In genomic region chr6:92071121-92071839, GRCm38 (mm10) we compare ENCODE assay signal across 13 mouse cellular contexts. TPM values are rescaled to one million over a fixed set of nuclear protein-coding genes. Genes with fewer than 3 reads are reported as not detected.
DNase-seq lines count a peak whose midpoint lies in the region; ATAC-seq lines count a peak whose summit lies in the region.
"Had no signal": no experiment of that assay in that cellular context is flagged by ENCODE, and none has a peak within 500 bp of the region (broad histone marks: within the 10 kb centered on the region; RNA-seq: fewer than 3 reads in every experiment).

No protein-coding gene starts in this region.

- H3K4me2 ChIP-seq in kidney, embryonic 15.5 days, result no peak overlapping the region
- H3K4me2 ChIP-seq: liver, embryonic 11.5 days; midbrain, embryonic 15.5 days had no signal

- 46% methylated on average over 15 of the region's 15 CpGs for WGBS in kidney, embryonic 15.5 days
- 54% methylated on average over 15 of the region's 15 CpGs for WGBS in embryonic facial prominence, embryonic 10.5 days

- no peaks in the 10 kb centered on the region for H3K4me1 ChIP-seq in kidney, embryonic 15.5 days
- no peaks in the 10 kb centered on the region for H3K4me1 ChIP-seq in embryonic facial prominence, embryonic 10.5 days
- H3K4me1 ChIP-seq: hindbrain, embryonic 10.5 days had no signal

- H3K4me3 ChIP-seq in kidney, embryonic 15.5 days (replicated peaks), result no peak overlapping the region
- H3K4me3 ChIP-seq in embryonic facial prominence, embryonic 10.5 days, result no peak overlapping the region
- H3K4me3 ChIP-seq: erythroblast, embryonic 14.5 days; hindbrain, embryonic 10.5 days; midbrain, embryonic 15.5 days had no signal

- peaks cover 4% of the 10 kb centered on the region; the same call in 1 of the 2 replicates for H3K27me3 ChIP-seq in kidney, embryonic 15.5 days
- no peaks in the 10 kb centered on the region for H3K27me3 ChIP-seq in embryonic facial prominence, embryonic 10.5 days (replicated peaks; ENCODE audit: low read depth, poor library complexity, severe bottlenecking)
- H3K27me3 ChIP-seq: midbrain, embryonic 15.5 days had no signal

- 0 out of 2 replicates have a peak, but pooled peaks cover 9% of the 10 kb centered on the region for H3K36me3 ChIP-seq in kidney, embryonic 15.5 days
- no peaks in the 10 kb centered on the region for H3K36me3 ChIP-seq in embryonic facial prominence, embryonic 10.5 days (replicated peaks)
- H3K36me3 ChIP-seq: hindbrain, embryonic 10.5 days; midbrain, embryonic 15.5 days had no signal

- H3K27ac ChIP-seq in kidney, embryonic 15.5 days, result no peak overlapping the region
- no peak overlapping the region for H3K27ac ChIP-seq in embryonic facial prominence, embryonic 10.5 days (replicated peaks)
- H3K27ac ChIP-seq: hindbrain, embryonic 10.5 days; midbrain, embryonic 15.5 days had no signal

- DNase-seq in kidney, adult 18-20 months, result peak; percentile 54
- peak; percentile 23 for DNase-seq in embryonic facial prominence, embryonic 10.5 days (ENCODE audit: low spot score)
- DNase-seq in kidney, adult 8-10 months, result peak; percentile 74 to 75
- DNase-seq in lung, postnatal 14 days, result peak; percentile 26
- no peak for DNase-seq in retina, embryonic 14.5 days (ENCODE audit: low spot score)
- DNase-seq in ovary, postnatal 10 days (ENCODE audit: low spot score), result no peak
- DNase-seq in layer of hippocampus, adult 8-10 months (ENCODE audit: low spot score in 2 of 2), result no peak
- DNase-seq: thymus, postnatal 4 days had no signal

- no peaks in the 10 kb centered on the region for H3K9me3 ChIP-seq in kidney, embryonic 15.5 days (replicated peaks)
- H3K9me3 ChIP-seq in embryonic facial prominence, embryonic 10.5 days, result no peaks in the 10 kb centered on the region
- H3K9me3 ChIP-seq: hindbrain, embryonic 10.5 days; midbrain, embryonic 15.5 days had no signal

- ATAC-seq in kidney, embryonic 15.5 days (replicated peaks; ENCODE audit: low FRiP score), result no peak
- ATAC-seq: midbrain, embryonic 15.5 days had no signal

- no peak overlapping the region for H3K9ac ChIP-seq in kidney, embryonic 15.5 days
- H3K9ac ChIP-seq: midbrain, embryonic 15.5 days had no signal

RNA-seq across cellular contexts. Expression of gene Nr2c2, which starts 19.9 kb away (rescaled TPM):
- polyA plus RNA-seq in kidney, embryonic 15.5 days (2015; fragmentation: Nextera tagmentation; extraction: Ambion mirVana), result 18.8 and 19.8 TPM in 2 replicates
- 22.5 and 23.0 TPM in 2 replicates for polyA plus RNA-seq in embryonic facial prominence, embryonic 10.5 days (2016; fragmentation: Nextera tagmentation; extraction: Ambion mirVana)
- 10 to 100 TPM; 83.3 to 91.6 (median 89.0) TPM for total RNA-seq in layer of hippocampus, adult 8-10 months (2022)

Comparison
In these comparisons a context has a peak if more than half of its experiments do, and no peak if none do; other contexts are left out.
1. DNase-seq: peak in kidney, adult 18-20 months (single experiment), embryonic facial prominence, embryonic 10.5 days (single experiment), kidney, adult 8-10 months (2 of 2) and lung, postnatal 14 days (single experiment); none in retina, embryonic 14.5 days (single experiment), ovary, postnatal 10 days (single experiment) and layer of hippocampus, adult 8-10 months (0 of 2).